Mouse (Mus musculus) neural tube, postnatal 0 days (tissue): ENCODE measurements around the gene Nek3. TPM values are rescaled to one million over a fixed set of nuclear protein-coding genes. Genes with fewer than 3 reads are reported as not detected.

Experiments used
- polyA plus RNA-seq: library from polyadenylated mRNA; unstranded; fragments of >200 nt; fragmentation: Nextera tagmentation; extraction: Ambion mirVana; gene quantifications from 2 replicates; pipeline ENCODE4 v1.2.1, GENCODE M21; 2015

Gene Nek3
- polyA plus RNA-seq: 5.3 and 5.8 TPM in 2 replicates

DNA sequence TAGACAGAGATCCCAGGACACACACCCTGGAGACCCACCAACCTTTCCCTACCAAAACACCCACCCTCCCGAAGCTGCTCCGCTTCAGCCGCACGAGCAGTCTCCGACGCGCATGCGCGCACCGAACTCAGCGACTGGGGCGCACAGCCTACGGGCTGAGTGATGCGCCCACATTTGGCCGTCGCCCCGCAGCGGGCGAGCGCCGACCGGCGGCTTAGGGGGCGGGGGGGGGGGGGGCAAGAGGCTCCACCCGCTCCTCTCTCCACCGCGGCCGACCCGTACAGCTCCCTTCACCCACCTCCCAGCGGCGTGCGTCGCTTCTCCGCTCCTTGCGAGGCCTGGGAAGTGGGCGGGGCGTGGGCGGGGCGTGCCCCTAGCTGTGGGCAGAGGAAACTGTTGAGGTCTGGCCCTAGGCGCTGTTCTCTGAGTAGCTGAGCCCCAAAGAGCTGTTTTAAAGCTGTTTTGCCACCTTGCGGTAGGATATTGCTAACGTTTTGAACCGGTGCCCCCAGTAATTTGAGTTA, at the start of gene Nek3:
Nek3 (minus strand) TSS at position 356 of the 524 bp plus-strand sequence.

GRCm38 (mm10) chr8:22192660-22193431, 26.6 kb upstream of the Nek3 start, which contains the start of gene Vps36:
Gene Vps36, plus strand, starts transcription at chr8:22192809.

GRCm38 (mm10) chr8:22185431-22186397, 19.5 kb upstream of the Nek3 start, which contains the start of gene Ckap2:
Gene Ckap2, minus strand, starts transcription at chr8:22185819.

DNA sequence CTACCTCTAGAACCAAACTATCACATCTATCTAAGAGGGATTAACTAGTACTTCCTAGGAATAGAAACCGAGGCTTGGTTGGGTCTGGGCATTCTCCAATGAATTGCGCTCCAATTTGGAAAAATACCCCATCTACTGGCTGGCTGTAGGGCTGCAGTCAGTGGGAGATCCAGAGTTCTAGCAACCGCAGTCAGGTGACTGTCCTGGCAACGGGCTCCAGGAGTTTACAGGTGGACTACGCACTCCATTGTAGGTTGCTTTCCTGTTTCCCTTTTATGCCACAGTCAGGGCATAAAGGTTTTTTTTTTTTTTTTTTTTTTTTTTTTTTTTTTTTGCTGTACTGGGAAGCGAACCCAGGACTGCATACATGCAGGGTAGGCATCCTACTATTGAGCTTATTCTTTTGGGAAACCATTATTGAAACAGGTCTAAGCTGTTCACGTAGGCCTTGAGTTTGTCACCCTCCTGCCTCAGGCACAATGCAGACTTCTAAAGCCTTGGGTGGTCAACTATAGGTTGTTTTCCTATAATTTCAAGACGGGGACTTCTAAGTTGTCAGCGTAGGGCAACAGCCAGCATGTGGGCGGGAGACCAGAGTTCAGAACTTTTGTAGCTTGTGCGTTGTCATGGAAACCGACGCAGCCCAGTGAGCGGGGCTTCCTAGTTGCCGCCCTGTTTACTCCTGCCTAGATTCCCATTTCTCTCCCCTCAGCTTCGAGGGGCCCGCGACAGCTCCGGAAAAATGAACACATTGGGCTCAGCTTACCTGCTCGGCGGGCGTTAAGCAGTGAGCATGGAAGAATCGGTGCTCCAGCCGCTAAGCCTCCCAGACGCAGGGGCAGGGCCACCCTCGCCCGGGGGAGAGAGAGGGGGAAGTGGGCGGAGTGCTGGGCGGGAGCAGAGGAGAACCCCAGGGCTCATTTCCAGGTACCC, 41.7 kb downstream of the Nek3 start, which contains the start of gene Nek5:
Nek5 (minus strand) TSS at position 834 of the 933 bp plus-strand sequence.

Other genes with a start within 250 kb of the Nek3 start
- gene Defb15, start 233.7 kb downstream of the Nek3 start, polyA plus RNA-seq: not detected in 2 replicates
- gene Defb35, start 228.1 kb downstream of the Nek3 start, polyA plus RNA-seq: not detected in 2 replicates
- gene Defb13, start 219.7 kb downstream of the Nek3 start, polyA plus RNA-seq: not detected in 2 replicates
- gene Fam90a1a, start 207.7 kb downstream of the Nek3 start, polyA plus RNA-seq: not detected in 2 replicates
- not detected in 2 replicates for gene Ccdc70, start 196.7 kb downstream of the Nek3 start, polyA plus RNA-seq
- gene Atp7b, start 106.1 kb downstream of the Nek3 start, polyA plus RNA-seq: 1.9 TPM in 2 replicates
- gene Alg11, start 105.7 kb downstream of the Nek3 start, polyA plus RNA-seq: 30.4 and 32.2 TPM in 2 replicates
- 0.75 and 0.98 TPM in 2 replicates for gene Nek5, start 41.4 kb downstream of the Nek3 start, polyA plus RNA-seq
- gene Ckap2, start 19.4 kb upstream of the Nek3 start, polyA plus RNA-seq: 7.7 and 9.5 TPM in 2 replicates
- 38.9 and 40.4 TPM in 2 replicates for gene Vps36, start 26.4 kb upstream of the Nek3 start, polyA plus RNA-seq
- gene Thsd1, start 60.9 kb upstream of the Nek3 start, polyA plus RNA-seq: 5.8 and 6.4 TPM in 2 replicates
- gene Tpte, start 117.0 kb upstream of the Nek3 start, polyA plus RNA-seq: not detected in 2 replicates
- gene Slc25a15, start 232.2 kb upstream of the Nek3 start, polyA plus RNA-seq: 8.0 and 8.3 TPM in 2 replicates
- gene Mrps31, start 244.9 kb upstream of the Nek3 start, polyA plus RNA-seq: 35.0 and 37.3 TPM in 2 replicates